Mouse (Mus musculus) left cerebral cortex, adult 2 months (tissue): ENCODE data around the gene Cebpa. TPM values are rescaled to one million over a fixed set of nuclear protein-coding genes. Genes with fewer than 3 reads are reported as not detected.

Source experiments
- DNase-seq, 2 experiments: peaks; one replicate each; pipeline ENCODE4 v3.0.0; 2021 to 2022; ENCODE audit warnings: low spot score in 2 of 2, mixed read lengths in 1 of 2; ENCODE audit errors: extremely low spot score in 1 of 2
- H3K27ac ChIP-seq: fragments of 200-600 bp; 2 replicates; pipeline ENCODE4 v1.8.1; 2022
- H3K4me3 ChIP-seq: fragments of 200-600 bp; 2 replicates; pipeline ENCODE4 v1.8.1; 2022
- CTCF ChIP-seq: fragments of 200-600 bp; IDR thresholded peaks from 2 replicates; pipeline ENCODE4 v1.8.1; 2022; ENCODE audit warnings: antibody characterized with exemption, mild to moderate bottlenecking, moderate library complexity
- intact Hi-C: fragments of 180-260 bp; cut with DNase I; formaldehyde crosslinking; loops from one replicate; pipeline ENCODE4 v1.15.1; 2025
- total RNA-seq, 2 experiments: library from RNA; stranded (reverse); gene quantifications; 2 replicates each; pipeline ENCODE4 v1.2.3; 2021

Cebpa gene
- total RNA-seq, 2 experiments from 2014 or later, result 10.3 to 11.4 TPM

- Histone ChIP-seq H3K27ac (no peak overlapping the region), H3K4me3 (no peak overlapping the region)
- DNase-seq, result no peak
- no peak for TF ChIP-seq CTCF
- intact Hi-C loops, result no loop called here
Measured at GRCm38 (mm10) chr7:35106614-35107013, 12.5 kb upstream of the Cebpa start.

DNA sequence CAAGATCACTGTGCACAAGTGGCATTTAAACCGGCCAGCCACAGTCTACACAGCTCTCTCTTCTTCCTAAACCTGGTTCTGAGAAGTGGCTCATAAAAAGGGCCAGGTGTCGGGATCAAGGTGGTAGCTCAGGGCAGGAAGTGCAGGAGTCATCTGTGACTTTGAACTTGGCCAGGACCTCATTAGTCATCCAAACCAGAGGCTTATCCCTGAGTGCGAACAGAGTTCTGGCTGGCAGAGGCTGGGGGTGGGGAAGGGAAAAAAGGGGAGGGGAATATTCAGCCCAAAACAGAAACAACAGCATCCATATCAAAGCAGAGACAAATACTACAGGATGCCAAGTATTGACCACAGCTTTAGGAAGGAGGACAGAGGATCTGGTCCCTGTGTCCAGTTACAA, 11.5 kb upstream of the Cebpa start:
- no peak for DNase-seq
- no peak for TF ChIP-seq CTCF

GRCm38 (mm10) chr7:35108046-35108445, 11.0 kb upstream of the Cebpa start:
- TF ChIP-seq CTCF, result no peak
- Histone ChIP-seq H3K27ac (no peak overlapping the region), H3K4me3 (no peak overlapping the region)
- intact Hi-C loops, result no loop called here
- no peak for DNase-seq

More for the DNA sequence above, 11.5 kb upstream of the Cebpa start:
- intact Hi-C loops, result no loop called here
- no peak overlapping the region for H3K4me3 ChIP-seq
- no peak overlapping the region for H3K27ac ChIP-seq

DNA sequence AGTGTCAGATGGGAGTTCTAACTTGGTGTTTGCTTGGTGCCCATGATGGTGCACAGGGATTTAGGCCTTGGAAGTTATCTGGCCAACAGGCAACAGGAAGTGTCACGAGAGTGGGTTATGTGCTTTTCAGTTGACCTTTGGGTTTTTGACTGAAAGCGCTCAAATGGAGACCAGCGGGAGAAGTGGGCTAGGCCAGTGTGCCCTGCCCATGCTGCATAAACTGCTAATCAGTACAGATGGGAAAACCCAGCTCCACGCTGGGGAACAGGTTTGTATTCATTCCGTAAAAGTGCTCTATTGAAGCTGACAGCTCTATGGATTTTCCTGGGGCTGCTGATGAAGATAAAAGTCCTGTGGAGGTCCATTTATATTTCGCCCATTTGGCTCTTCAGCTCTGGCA, 10.4 kb upstream of the Cebpa start:
- DNase-seq, result no peak
- H3K4me3 ChIP-seq, result no peak overlapping the region
- no peak overlapping the region for H3K27ac ChIP-seq
- no peak for TF ChIP-seq CTCF
- intact Hi-C loops, result no loop called here

DNA sequence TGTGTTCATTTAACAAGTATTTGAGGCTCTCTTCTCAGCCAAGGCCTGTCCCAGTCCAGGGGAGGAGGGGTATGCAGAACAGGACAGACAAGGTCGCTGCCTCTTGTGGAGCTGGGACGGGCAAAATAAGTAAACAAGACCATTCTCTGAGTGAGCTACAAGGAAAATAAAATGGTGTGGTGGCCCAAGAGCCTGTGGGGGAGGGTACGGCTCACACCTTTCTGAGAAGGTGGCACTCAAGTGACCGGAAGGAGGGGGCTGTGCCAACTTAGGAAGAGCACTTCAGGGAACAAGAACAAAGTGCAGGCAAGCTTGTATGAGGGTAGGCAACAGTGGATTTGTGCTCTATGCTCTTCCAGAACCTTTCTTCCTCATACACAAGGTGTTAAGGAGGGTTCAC, 6.0 kb upstream of the Cebpa start:
- Histone ChIP-seq H3K4me3 (no peak overlapping the region), H3K27ac (no peak overlapping the region)
- no peak for DNase-seq
- intact Hi-C loops, result no loop called here
- TF ChIP-seq CTCF, result no peak

- TF ChIP-seq CTCF, result no peak
- Histone ChIP-seq H3K4me3 (no peak overlapping the region), H3K27ac (no peak overlapping the region)
- intact Hi-C loops, result no loop called here
- DNase-seq, result no peak
Measured at GRCm38 (mm10) chr7:35113721-35114120, 5.4 kb upstream of the Cebpa start.

DNA sequence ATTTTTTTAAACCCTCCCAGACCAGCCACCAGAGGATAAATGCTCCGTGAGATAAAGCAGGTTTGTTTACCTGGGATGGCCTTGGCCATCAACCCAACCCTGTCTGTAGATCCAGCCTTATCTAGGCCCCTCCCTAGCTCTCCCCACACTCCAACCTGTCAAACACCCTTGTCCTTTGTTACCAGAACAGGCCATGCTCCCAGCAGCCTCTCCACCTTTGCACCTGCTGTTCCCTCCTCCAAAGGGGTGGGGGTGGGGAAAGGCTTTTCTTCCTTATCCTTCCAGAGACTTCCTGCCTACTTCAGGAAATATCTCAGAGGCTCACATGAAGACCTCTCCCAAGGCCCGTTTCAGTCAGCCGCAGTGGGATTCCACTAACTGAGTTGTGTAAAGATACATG, 2.6 kb upstream of the Cebpa start:
- intact Hi-C loops, result loop anchor here (5.0 kb wide), 1 partner anchor 444 kb away; no protein-coding TSS in a partner anchor
- Histone ChIP-seq H3K4me3 (no peak overlapping the region), H3K27ac (no peak overlapping the region)
- TF ChIP-seq CTCF, result no peak
- no peak for DNase-seq

GRCm38 (mm10) chr7:35117052-35117451, 2.0 kb upstream of the Cebpa start:
- DNase-seq, result no peak
- no peak overlapping the region for H3K27ac ChIP-seq
- TF ChIP-seq CTCF, result no peak
- intact Hi-C loops, result loop anchor here (5.0 kb wide), 1 partner anchor 445 kb away; no protein-coding TSS in a partner anchor
- no peak overlapping the region for H3K4me3 ChIP-seq

- intact Hi-C loops, result loop anchor here (1.0 to 5.0 kb wide), 2 partner anchors 61 to 445 kb away; partner anchors contain the start of gene Cebpg
- TF ChIP-seq CTCF, result no peak
- Histone ChIP-seq H3K4me3 (peak overlapping the region; percentile 66), H3K27ac (peak overlapping the region; percentile 65)
- DNase-seq, result no peak
Measured at GRCm38 (mm10) chr7:35117761-35118098, 1.4 kb upstream of the Cebpa start.

- Histone ChIP-seq H3K4me3 (peak overlapping the region; percentile 66), H3K27ac (peak overlapping the region; percentile 65)
- peak; percentile 62 to 64 for DNase-seq
- intact Hi-C loops, result loop anchor here (1.0 to 5.0 kb wide), 2 partner anchors 62 to 446 kb away; partner anchors contain the start of gene Cebpg
- TF ChIP-seq CTCF, result peak; percentile 38
Measured at GRCm38 (mm10) chr7:35118099-35118781, 853 bp upstream of the Cebpa start.

GRCm38 (mm10) chr7:35119506-35120145, 533 bp downstream of the Cebpa start:
- intact Hi-C loops, result loop anchor here (1.0 to 5.0 kb wide), 3 partner anchors 50 to 447 kb away; no protein-coding TSS in a partner anchor
- no peak for TF ChIP-seq CTCF

GRCm38 (mm10) chr7:35120146-35120691, 1.1 kb downstream of the Cebpa start:
- Histone ChIP-seq H3K27ac (0 out of 2 replicates have a peak overlapping the region, but pooled peaks have one; percentile 65), H3K4me3 (peak overlapping the region; percentile 66)
- intact Hi-C loops, result no loop called here
- TF ChIP-seq CTCF, result no peak
- peak in 1 of 2 experiments; percentile 39 for DNase-seq

More at GRCm38 (mm10) chr7:35119506-35120145, 533 bp downstream of the Cebpa start:
- Histone ChIP-seq H3K27ac (peak overlapping the region; percentile 65), H3K4me3 (peak overlapping the region; percentile 66)
- DNase-seq, result peak; percentile 31 to 33
